Mouse (Mus musculus) MEL (cell line): ENCODE measurements around the gene 1700021F07Rik. TPM values are rescaled to one million over a fixed set of nuclear protein-coding genes. Genes with fewer than 3 reads are reported as not detected.

Experiments used
- DNase-seq: peaks from one replicate; pipeline ENCODE4 v3.0.0; 2011; ENCODE audit warnings: low read depth, low spot score
- H3K27ac ChIP-seq: 2 replicates; pipeline ENCODE4 v1.5.1; 2012; ENCODE audit warnings: low read depth, mild to moderate bottlenecking, control low read depth, low read length, moderate library complexity; ENCODE audit not compliant: control insufficient read depth
- H3K27me3 ChIP-seq, 2 experiments: fragments of 150-350 bp in 1 of 2; sonication (generic) in 1 of 2; 2 replicates each; pipeline ENCODE4 v1.6.1; 2012; ENCODE audit warnings: low read length in 2 of 2, mild to moderate bottlenecking in 2 of 2, improper control_type of control experiment in 1 of 2, moderate library complexity in 1 of 2; ENCODE audit not compliant: insufficient read depth in 2 of 2, control insufficient read depth in 1 of 2
- H3K36me3 ChIP-seq, 2 experiments: 2 replicates each; pipeline ENCODE4 v1.6.1; 2012 to 2014; ENCODE audit warnings: low read length in 2 of 2, improper control_type of control experiment in 1 of 2, inconsistent platforms in 1 of 2, mild to moderate bottlenecking in 1 of 2; ENCODE audit not compliant: insufficient read depth in 2 of 2, control insufficient read depth in 1 of 2
- H3K4me1 ChIP-seq, 2 experiments: fragments of 150-350 bp in 1 of 2; sonication (generic) in 1 of 2; 2 replicates each; pipeline ENCODE4 v1.6.1; 2012; ENCODE audit warnings: low read length in 2 of 2, improper control_type of control experiment in 1 of 2, mild to moderate bottlenecking in 1 of 2; ENCODE audit not compliant: insufficient read depth in 2 of 2, control insufficient read depth in 1 of 2
- H3K4me3 ChIP-seq, 2 experiments: fragments of 150-350 bp in 1 of 2; sonication (generic) in 1 of 2; 2 replicates each; pipeline ENCODE4 v1.5.1; 2012; ENCODE audit warnings: low read depth in 2 of 2, low read length in 2 of 2, mild to moderate bottlenecking in 2 of 2, moderate library complexity in 2 of 2, control low read depth in 1 of 2, improper control_type of control experiment in 1 of 2; ENCODE audit not compliant: control insufficient read depth in 1 of 2, insufficient read depth in 1 of 2
- H3K79me2 ChIP-seq: 2 replicates; pipeline ENCODE4 v1.6.1; 2012; ENCODE audit warnings: mild to moderate bottlenecking, low read length, moderate library complexity; ENCODE audit not compliant: control insufficient read depth, poor library complexity, insufficient read depth
- H3K9ac ChIP-seq: 2 replicates; pipeline ENCODE4 v1.6.1; 2012; ENCODE audit warnings: low read depth, mild to moderate bottlenecking, control low read depth, low read length, moderate library complexity; ENCODE audit not compliant: control insufficient read depth, poor library complexity, severe bottlenecking
- H3K9me3 ChIP-seq: fragments of 150-350 bp; sonication (generic); replicated peaks from 2 replicates; pipeline ENCODE4 v1.6.1; 2012; ENCODE audit warnings: mild to moderate bottlenecking, low read length, improper control_type of control experiment, moderate library complexity; ENCODE audit not compliant: insufficient read depth
- BHLHE40 ChIP-seq: IDR thresholded peaks from 2 replicates; pipeline ENCODE4 v1.6.1; 2012; ENCODE audit warnings: low read depth, mild to moderate bottlenecking, inconsistent platforms, low read length, improper control_type of control experiment, borderline replicate concordance
- CHD1 ChIP-seq: IDR thresholded peaks from 2 replicates; pipeline ENCODE4 v1.6.1; 2012; ENCODE audit warnings: low read depth, mild to moderate bottlenecking, inconsistent platforms, low read length, improper control_type of control experiment
- E2F4 ChIP-seq: IDR thresholded peaks from 2 replicates; pipeline ENCODE4 v1.6.1; 2011; ENCODE audit warnings: low read depth, low read length, improper control_type of control experiment, borderline replicate concordance
- ELF1 ChIP-seq: IDR thresholded peaks from 2 replicates; pipeline ENCODE4 v1.6.1; 2014; ENCODE audit warnings: low read depth, mild to moderate bottlenecking, inconsistent platforms, low read length, improper control_type of control experiment, moderate library complexity
- EP300 ChIP-seq, 2 experiments: IDR thresholded peaks; 2 replicates each; pipeline ENCODE4 v1.6.1; 2011; ENCODE audit warnings: improper control_type of control experiment in 2 of 2, low read length in 2 of 2, low read depth in 1 of 2, mild to moderate bottlenecking in 1 of 2
- ETS1 ChIP-seq: IDR thresholded peaks from 2 replicates; pipeline ENCODE4 v1.6.1; 2012; ENCODE audit warnings: low read depth, mild to moderate bottlenecking, inconsistent platforms, low read length, improper control_type of control experiment, moderate library complexity
- GABPA ChIP-seq: IDR thresholded peaks from 2 replicates; pipeline ENCODE4 v1.6.1; 2012; ENCODE audit warnings: low read depth, mild to moderate bottlenecking, inconsistent platforms, low read length, improper control_type of control experiment, moderate library complexity
- HCFC1 ChIP-seq: IDR thresholded peaks from 2 replicates; pipeline ENCODE4 v1.6.1; 2012; ENCODE audit warnings: low read depth, mild to moderate bottlenecking, inconsistent platforms, low read length, improper control_type of control experiment, moderate library complexity
- JUND ChIP-seq: IDR thresholded peaks from 2 replicates; pipeline ENCODE4 v1.6.1; 2011; ENCODE audit warnings: low read depth, mild to moderate bottlenecking, improper control_type of control experiment, low read length
- MAFK ChIP-seq: IDR thresholded peaks from 2 replicates; pipeline ENCODE4 v1.6.1; 2011; ENCODE audit warnings: low read depth, mild to moderate bottlenecking, low read length, improper control_type of control experiment, borderline replicate concordance
- MAZ ChIP-seq: IDR thresholded peaks from 2 replicates; pipeline ENCODE4 v1.6.1; 2012; ENCODE audit warnings: low read depth, mild to moderate bottlenecking, inconsistent platforms, low read length, improper control_type of control experiment
- MEF2A ChIP-seq: IDR thresholded peaks from 2 replicates; pipeline ENCODE4 v1.6.1; 2014; ENCODE audit warnings: low read depth, mild to moderate bottlenecking, inconsistent platforms, low read length, improper control_type of control experiment; ENCODE audit not compliant: poor library complexity, insufficient replicate concordance, severe bottlenecking; ENCODE audit errors: extremely low read depth
- MXI1 ChIP-seq: IDR thresholded peaks from 2 replicates; pipeline ENCODE4 v1.6.1; 2011; ENCODE audit warnings: mild to moderate bottlenecking, low read depth, low read length, improper control_type of control experiment
- MYB ChIP-seq: IDR thresholded peaks from 2 replicates; pipeline ENCODE4 v1.6.1; 2011; ENCODE audit warnings: mild to moderate bottlenecking, low read depth, low read length, improper control_type of control experiment
- RAD21 ChIP-seq: IDR thresholded peaks from 2 replicates; pipeline ENCODE4 v1.6.1; 2011; ENCODE audit warnings: mild to moderate bottlenecking, low read depth, low read length, improper control_type of control experiment
- RCOR1 ChIP-seq: IDR thresholded peaks from 2 replicates; pipeline ENCODE4 v1.6.1; 2012; ENCODE audit warnings: low read depth, mild to moderate bottlenecking, inconsistent platforms, low read length, improper control_type of control experiment
- SIN3A ChIP-seq: IDR thresholded peaks from 2 replicates; pipeline ENCODE4 v1.6.1; 2012; ENCODE audit warnings: low read length, improper control_type of control experiment, inconsistent platforms
- TAL1 ChIP-seq: IDR thresholded peaks from 2 replicates; pipeline ENCODE4 v1.6.1; 2012; ENCODE audit warnings: mild to moderate bottlenecking, inconsistent platforms, low read length, moderate library complexity, mixed read lengths
- UBTF ChIP-seq: IDR thresholded peaks from 2 replicates; pipeline ENCODE4 v1.6.1; 2012; ENCODE audit warnings: low read depth, mild to moderate bottlenecking, inconsistent platforms, low read length, improper control_type of control experiment, moderate library complexity, borderline replicate concordance; ENCODE audit not compliant: insufficient read depth
- USF1 ChIP-seq: IDR thresholded peaks from 2 replicates; pipeline ENCODE4 v1.6.1; 2014; ENCODE audit warnings: low read depth, mild to moderate bottlenecking, inconsistent platforms, low read length, improper control_type of control experiment, moderate library complexity
- USF2 ChIP-seq, 2 experiments: IDR thresholded peaks; 2 replicates each; pipeline ENCODE4 v1.6.1; 2011 to 2012; ENCODE audit warnings: improper control_type of control experiment in 2 of 2, low read length in 2 of 2, borderline replicate concordance in 1 of 2, inconsistent platforms in 1 of 2, low read depth in 1 of 2, mild to moderate bottlenecking in 1 of 2; ENCODE audit not compliant: insufficient read depth in 1 of 2
- ZC3H11A ChIP-seq: IDR thresholded peaks from 2 replicates; pipeline ENCODE4 v1.6.1; 2012; ENCODE audit warnings: low read depth, mild to moderate bottlenecking, inconsistent platforms, low read length, improper control_type of control experiment
- ZKSCAN1 ChIP-seq: IDR thresholded peaks from 2 replicates; pipeline ENCODE4 v1.6.1; 2012; ENCODE audit warnings: low read depth, mild to moderate bottlenecking, inconsistent platforms, low read length, improper control_type of control experiment, moderate library complexity
- ZMIZ1 ChIP-seq: IDR thresholded peaks from 2 replicates; pipeline ENCODE4 v1.6.1; 2012; ENCODE audit warnings: low read depth, mild to moderate bottlenecking, inconsistent platforms, low read length, improper control_type of control experiment, moderate library complexity
- polyA plus RNA-seq, 2 experiments: library from polyadenylated mRNA; stranded (reverse) in 1 of 2; unstranded in 1 of 2; fragments of >175 nt in 1 of 2; fragments of >200 nt in 1 of 2; gene quantifications; 2 replicates each; pipeline versions ENCODE4 v1.2.1 to v1.2.4; 2012; ENCODE audit warnings: low replicate concordance in 2 of 2, low read depth in 1 of 2; ENCODE audit not compliant: insufficient read length in 2 of 2, insufficient read depth in 1 of 2, missing spikeins in 1 of 2
- total RNA-seq: library from RNA; depleted of rRNA; stranded (reverse); fragments of 300-350 nt; gene quantifications from 2 replicates; pipeline ENCODE4 v1.2.3, GENCODE M21; 2012; rRNA removed

1700021F07Rik gene
- total RNA-seq (not detected in 2 replicates), polyA plus RNA-seq (not detected)

- H3K79me2 ChIP-seq: no peaks in the 10 kb centered on the region
- no peaks in the 10 kb centered on the region for H3K36me3 ChIP-seq
- no peaks in the 10 kb centered on the region for H3K4me1 ChIP-seq
- DNase-seq: no peak
- H3K27ac ChIP-seq: no peak within 1 kb of the TSS
- no peaks in the 10 kb centered on the region for H3K27me3 ChIP-seq
- no peaks in the 10 kb centered on the region for H3K9me3 ChIP-seq
- no peak within 1 kb of the TSS for H3K9ac ChIP-seq
- TF ChIP-seq BHLHE40 (no peak), GABPA (no peak), JUND (no peak), ELF1 (no peak), MAFK (no peak)
- TF ChIP-seq, all 39 proteins: peak for 0
- no peak within 1 kb of the TSS for H3K4me3 ChIP-seq
These were observed at the start of gene 1700021F07Rik for GRCm38 (mm10) chr2:173522376-173522775. TSS of gene 1700021F07Rik (plus strand) at chr2:173522586.

- Histone ChIP-seq H3K36me3 (no peaks in the 10 kb centered on the region), H3K27me3 (no peaks in the 10 kb centered on the region), H3K9me3 (no peaks in the 10 kb centered on the region), H3K4me3 (no peak overlapping the region), H3K27ac (no peak overlapping the region), H3K79me2 (no peaks in the 10 kb centered on the region), H3K4me1 (no peaks in the 10 kb centered on the region), H3K9ac (no peak overlapping the region)
- DNase-seq: no peak
- no peak for TF ChIP-seq JUND
- TF ChIP-seq ZKSCAN1: no peak
- TF ChIP-seq HCFC1: no peak
- TF ChIP-seq ELF1: no peak
- no peak for TF ChIP-seq ZC3H11A
- TF ChIP-seq TAL1: no peak
- TF ChIP-seq MYB: no peak
- TF ChIP-seq E2F4: no peak
- no peak for TF ChIP-seq EP300 (IDR thresholded peaks at IDR 0.05; ENCODE audit: low read depth in 1 of 2, low read length in 2 of 2)
These were observed 49.2 kb upstream of the 1700021F07Rik start for GRCm38 (mm10) chr2:173473233-173473632.

- no peaks in the 10 kb centered on the region for H3K27me3 ChIP-seq
- H3K27ac ChIP-seq: no peak overlapping the region
- DNase-seq: no peak
- no peak overlapping the region for H3K9ac ChIP-seq
- no peak overlapping the region for H3K4me3 ChIP-seq
- H3K79me2 ChIP-seq: no peaks in the 10 kb centered on the region
- no peaks in the 10 kb centered on the region for H3K36me3 ChIP-seq
- no peaks in the 10 kb centered on the region for H3K9me3 ChIP-seq
- H3K4me1 ChIP-seq: no peaks in the 10 kb centered on the region
- TF ChIP-seq ZMIZ1 (no peak), USF2 (IDR thresholded peaks at IDR 0.05; ENCODE audit: borderline replicate concordance in 1 of 2, insufficient read depth in 1 of 2, low read depth in 1 of 2, low read length in 2 of 2) (no peak), ETS1 (no peak), SIN3A (no peak), MXI1 (no peak), RAD21 (no peak), UBTF (no peak), TAL1 (no peak), GABPA (no peak), EP300 (IDR thresholded peaks at IDR 0.05; ENCODE audit: low read depth in 1 of 2, low read length in 2 of 2) (no peak), MAFK (no peak), HCFC1 (no peak), RCOR1 (no peak), USF1 (no peak), MAZ (no peak), MEF2A (no peak), CHD1 (no peak)
These were observed 43.3 kb upstream of the 1700021F07Rik start for GRCm38 (mm10) chr2:173479050-173479449.
